ENCODE assay signal across 8 mouse cellular contexts in the genomic region with DNA sequence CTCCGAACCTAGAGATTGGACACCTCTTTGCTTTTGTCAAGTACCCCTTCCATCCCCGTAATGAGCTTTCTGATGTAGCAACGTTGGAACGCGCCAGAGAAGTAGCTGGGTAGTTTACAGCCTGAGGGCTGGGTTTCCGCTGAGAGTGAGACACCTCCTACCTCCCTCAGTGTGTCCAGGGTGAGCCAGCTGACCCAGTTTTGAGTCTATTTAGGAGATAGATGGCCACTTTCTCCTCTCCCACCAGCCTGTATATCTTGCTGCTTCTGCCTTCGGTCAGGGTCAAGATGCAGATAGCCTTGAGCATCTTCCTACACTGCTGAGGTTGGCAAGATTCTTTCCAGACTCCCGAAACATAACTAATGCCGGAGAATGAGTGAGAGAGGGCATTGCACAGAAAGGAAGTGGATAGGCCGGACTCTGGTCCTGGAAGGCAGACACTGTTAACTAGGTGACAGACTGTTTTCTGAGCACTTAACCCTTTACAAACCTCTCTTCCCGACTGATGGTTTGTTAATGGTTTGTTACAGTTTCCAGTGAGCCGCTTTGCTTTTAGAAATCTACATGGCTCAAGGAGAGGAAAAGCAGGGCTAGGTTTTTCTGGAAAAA.
A peak's percentile ranks its signal among the peaks of the same experiment; 100 is the strongest.
DNase-seq lines count a peak whose midpoint lies in the region; TF ChIP-seq lines count a peak whose summit lies in the region.

No protein-coding gene starts in this region.

- intact Hi-C loops in gastrocnemius, adult 2 months (cut with DNase I) = loop anchor here (5.0 kb wide), 1 partner anchor 93 kb away; a partner anchor contains a TSS

- DNase-seq in gastrocnemius, adult 2 months = peak; percentile 34
- no peak for DNase-seq in gastrocnemius, postnatal 10 days
- DNase-seq in adipocyte (ENCODE audit: low spot score) (peak; percentile 15), liver (peak; percentile 13)
- peak; percentile 35 for DNase-seq in forelimb bud, embryonic 11.5 days (ENCODE audit: low read depth, low spot score)
- no peak for DNase-seq in spleen, adult 12 weeks (ENCODE audit: low spot score)
- no peak for DNase-seq in right cerebral cortex, adult 18-20 months
- no peak for DNase-seq in gastrocnemius, postnatal 25 days

- peak overlapping the region; percentile 73 for H3K4me3 ChIP-seq in gastrocnemius, adult 2 months

- peak overlapping the region; percentile 85 for H3K27ac ChIP-seq in gastrocnemius, adult 2 months

- TF ChIP-seq CTCF in gastrocnemius, adult 2 months (IDR thresholded peaks at IDR 0.05) = no peak

Comparison
In these comparisons a context has a peak if more than half of its experiments do, and no peak if none do; other contexts are left out.
1. DNase-seq: peak in gastrocnemius, adult 2 months (single experiment), adipocyte (single experiment), forelimb bud, embryonic 11.5 days (single experiment) and liver (single experiment); none in gastrocnemius, postnatal 10 days (single experiment), spleen, adult 12 weeks (single experiment), right cerebral cortex, adult 18-20 months (single experiment) and gastrocnemius, postnatal 25 days (single experiment).